ENCODE assay signal across 16 mouse cellular contexts in the genomic region with DNA sequence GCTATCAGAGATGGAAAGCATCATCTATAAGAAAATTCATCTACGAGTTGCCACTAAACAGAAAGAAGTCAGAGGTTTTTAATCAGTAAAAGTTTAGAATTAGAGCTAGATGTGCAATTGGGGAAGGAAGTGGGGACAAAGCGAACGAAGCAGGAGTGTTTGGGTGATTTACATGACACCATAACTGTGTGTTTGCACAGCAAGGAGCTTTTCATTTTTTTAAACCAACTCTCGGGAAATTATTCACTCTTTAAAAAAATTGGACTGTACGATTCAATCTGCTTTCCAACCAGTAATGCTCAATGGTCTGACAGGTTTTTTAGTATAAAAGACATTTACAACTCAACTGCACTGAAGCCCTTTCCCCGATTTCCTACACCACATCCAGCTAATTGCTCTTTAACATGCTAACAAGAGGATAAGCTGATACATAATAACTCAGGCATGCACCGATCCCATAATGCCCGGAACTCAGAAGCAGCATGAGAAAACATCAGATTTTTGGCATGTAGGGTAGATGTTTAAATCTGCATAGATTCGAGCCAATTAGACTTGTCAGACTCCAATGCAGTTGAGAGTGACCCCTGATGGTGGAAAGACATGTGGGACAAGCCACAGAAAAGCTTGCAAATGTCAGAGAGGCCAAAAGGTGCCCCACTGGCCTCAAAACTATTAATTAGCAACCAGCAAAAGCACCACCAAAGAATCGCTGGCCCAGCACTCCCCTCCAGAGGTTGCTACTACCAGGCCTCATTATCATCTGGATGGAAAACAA.
DNase-seq lines count a peak whose midpoint lies in the region; ATAC-seq and TF ChIP-seq lines count a peak whose summit lies in the region.
"Had no signal": no experiment of that assay in that cellular context is flagged by ENCODE, and none has a peak within 500 bp of the region (broad histone marks: within the 10 kb centered on the region; RNA-seq: fewer than 3 reads in every experiment).

No protein-coding gene starts in this region.

- no peaks in the 10 kb centered on the region for H3K27me3 ChIP-seq in forebrain, embryonic 13.5 days
- H3K27me3 ChIP-seq in lung, postnatal 0 days (replicated peaks; ENCODE audit: insufficient read depth, low read length) = no peaks in the 10 kb centered on the region
- H3K27me3 ChIP-seq: CH12.LX; heart, embryonic 13.5 days had no signal

- TF ChIP-seq CTCF in lung, postnatal 0 days (IDR thresholded peaks at IDR 0.05) = no peak

- no peak overlapping the region for H3K9ac ChIP-seq in forebrain, embryonic 13.5 days
- no peak overlapping the region for H3K9ac ChIP-seq in lung, postnatal 0 days (replicated peaks; ENCODE audit: low read depth)
- H3K9ac ChIP-seq: heart, embryonic 13.5 days had no signal

- peak; percentile 91 for ATAC-seq in forebrain, embryonic 13.5 days
- no peak for ATAC-seq in lung, postnatal 0 days
- ATAC-seq: intestine, postnatal 0 days had no signal

- H3K4me1 ChIP-seq in forebrain, embryonic 13.5 days = peaks cover 44% of the 10 kb centered on the region
- H3K4me1 ChIP-seq in lung, postnatal 0 days (ENCODE audit: insufficient read depth, low read depth, low read length) = no peaks in the 10 kb centered on the region
- H3K4me1 ChIP-seq: heart, embryonic 13.5 days had no signal

- TF ChIP-seq EP300 in lung, postnatal 0 days (IDR thresholded peaks at IDR 0.05) = no peak

- DNase-seq in right cerebral cortex, adult 18-20 months = peak; percentile 37
- no peak for DNase-seq in right cerebral cortex, postnatal 4 days
- peak; percentile 1 to 7 for DNase-seq in layer of hippocampus, postnatal 36 days
- DNase-seq in lung, postnatal 0 days (ENCODE audit: low spot score) = no peak
- no peak for DNase-seq in adrenal gland, postnatal 10 days
- DNase-seq in thymus, postnatal 25 days = no peak
- DNase-seq: adrenal gland, postnatal 25 days; cerebellum, adult 2 months; gastrocnemius, postnatal 14 days; liver; lung, postnatal 14 days; thymus, adult 18-20 months had no signal

- no peaks in the 10 kb centered on the region for H3K36me3 ChIP-seq in forebrain, embryonic 13.5 days (ENCODE audit: poor library complexity, severe bottlenecking)
- H3K36me3 ChIP-seq in lung, postnatal 0 days (ENCODE audit: insufficient read depth, low read length) = no peaks in the 10 kb centered on the region
- H3K36me3 ChIP-seq: heart, embryonic 13.5 days had no signal

- H3K4me3 ChIP-seq in forebrain, embryonic 13.5 days = no peak overlapping the region
- no peak overlapping the region for H3K4me3 ChIP-seq in lung, postnatal 0 days (ENCODE audit: low read depth, low read length)
- H3K4me3 ChIP-seq: heart, embryonic 13.5 days had no signal

- H3K9me3 ChIP-seq in forebrain, embryonic 13.5 days (replicated peaks) = no peaks in the 10 kb centered on the region
- no peaks in the 10 kb centered on the region for H3K9me3 ChIP-seq in lung, postnatal 0 days (ENCODE audit: low read length)
- H3K9me3 ChIP-seq: heart, embryonic 13.5 days had no signal

- H3K4me2 ChIP-seq in forebrain, embryonic 13.5 days = peak overlapping the region; percentile 33
- H3K4me2 ChIP-seq in lung, postnatal 0 days (replicated peaks; ENCODE audit: low read depth, low read length) = no peak overlapping the region
- H3K4me2 ChIP-seq: heart, embryonic 13.5 days had no signal

- peak overlapping the region; percentile 67 for H3K27ac ChIP-seq in forebrain, embryonic 13.5 days
- H3K27ac ChIP-seq in lung, postnatal 0 days (ENCODE audit: low read length) = no peak overlapping the region
- H3K27ac ChIP-seq: heart, embryonic 13.5 days had no signal

- 12% methylated on average over 10 of the region's 10 CpGs for WGBS in forebrain, embryonic 13.5 days
- 69% methylated on average over 10 of the region's 10 CpGs for whole genome bisulfite sequencing in lung, postnatal 0 days

Comparison
In these comparisons a context has a peak if more than half of its experiments do, and no peak if none do; other contexts are left out.
1. DNase-seq: peak in right cerebral cortex, adult 18-20 months (single experiment) and layer of hippocampus, postnatal 36 days (2 of 2); none in right cerebral cortex, postnatal 4 days (single experiment), lung, postnatal 0 days (single experiment), adrenal gland, postnatal 10 days (single experiment) and thymus, postnatal 25 days (single experiment).